Mouse (Mus musculus): ENCODE measurements around the gene Slc26a9. TPM values are rescaled to one million over a fixed set of nuclear protein-coding genes. Genes with fewer than 3 reads are reported as not detected.

Gene Slc26a9
- total RNA-seq (2012; rRNA removed), result 0.32 and 0.36 TPM in 2 replicates

DNA sequence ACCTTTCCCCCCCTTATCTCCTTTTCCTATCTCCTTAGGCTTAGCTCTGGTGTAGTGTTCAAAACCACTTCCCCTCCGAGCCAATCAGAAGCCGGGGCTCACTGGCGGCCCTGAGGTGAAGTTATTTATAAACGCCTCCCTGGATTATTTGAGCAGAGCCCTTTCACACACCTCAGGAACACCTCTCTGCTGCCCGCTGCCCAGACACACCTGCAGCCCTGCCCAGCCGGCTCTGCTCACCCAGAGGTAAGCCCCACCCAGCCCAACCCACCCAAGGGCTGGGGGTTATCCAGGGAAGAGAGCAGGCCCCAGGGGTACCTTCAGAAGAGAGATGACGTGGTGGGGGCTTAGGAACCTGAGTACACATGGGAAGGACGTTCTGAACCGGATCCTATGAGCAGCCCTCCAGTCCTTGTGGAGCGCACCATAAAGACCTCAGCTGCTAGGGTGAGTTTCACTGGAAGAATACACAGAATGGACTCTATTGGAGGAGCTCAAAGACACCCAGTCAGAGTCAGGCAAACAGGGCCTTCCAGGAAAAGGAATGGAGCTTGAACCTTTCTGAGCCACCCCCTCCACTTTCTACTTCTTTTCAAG lies at the start of gene Slc26a9:
TSS of gene Slc26a9 (plus strand) at position 155 of the 597 bp plus-strand sequence.
- H3K9me3 ChIP-seq (ENCODE audit: control insufficient read depth, insufficient read depth, low read depth, low read length), result no peaks in the 10 kb centered on the region
- in situ Hi-C loops (cut with MboI; ENCODE audit: low sequenced_read_pairs in 2 of 2, unreplicated experiment in 2 of 2), result no loop called here
- H3K4me3 ChIP-seq (ENCODE audit: insufficient read depth in 1 of 2, low read depth in 1 of 2, low read length in 2 of 2, poor library complexity in 1 of 2, severe bottlenecking in 1 of 2), result no peak within 1 kb of the TSS
- no peak for DNase-seq (ENCODE audit: low read depth, low spot score)
- no peak within 1 kb of the TSS for H3K9ac ChIP-seq (ENCODE audit: insufficient read depth, low read depth, low read length, poor library complexity, severe bottlenecking)
- no peak for TF ChIP-seq MAFK (IDR thresholded peaks at IDR 0.05; ENCODE audit: insufficient read depth, low read depth, low read length)
- no peak for TF ChIP-seq ZNF384 (IDR thresholded peaks at IDR 0.05; ENCODE audit: low read depth, low read length)
- no peak for TF ChIP-seq ZC3H11A (IDR thresholded peaks at IDR 0.05; ENCODE audit: borderline replicate concordance, low read depth, low read length)
- no peak for TF ChIP-seq HCFC1 (IDR thresholded peaks at IDR 0.05; ENCODE audit: borderline replicate concordance, insufficient read depth, low read length)
- TF ChIP-seq CHD2 (IDR thresholded peaks at IDR 0.05; ENCODE audit: low read depth, low read length), result no peak
- peaks cover 0 to 20% of the 10 kb centered on the region in 2 experiments; a peak in 2 of 4 replicates for H3K4me1 ChIP-seq (ENCODE audit: control insufficient read depth in 2 of 2, insufficient read depth in 2 of 2, low read length in 2 of 2, poor library complexity in 1 of 2)
- no peak within 1 kb of the TSS for H3K27ac ChIP-seq (ENCODE audit: insufficient read depth, low read depth, low read length, poor library complexity, severe bottlenecking)
- H3K36me3 ChIP-seq (ENCODE audit: control insufficient read depth, insufficient read depth, low read length, poor library complexity, severe bottlenecking), result no peaks in the 10 kb centered on the region

DNA sequence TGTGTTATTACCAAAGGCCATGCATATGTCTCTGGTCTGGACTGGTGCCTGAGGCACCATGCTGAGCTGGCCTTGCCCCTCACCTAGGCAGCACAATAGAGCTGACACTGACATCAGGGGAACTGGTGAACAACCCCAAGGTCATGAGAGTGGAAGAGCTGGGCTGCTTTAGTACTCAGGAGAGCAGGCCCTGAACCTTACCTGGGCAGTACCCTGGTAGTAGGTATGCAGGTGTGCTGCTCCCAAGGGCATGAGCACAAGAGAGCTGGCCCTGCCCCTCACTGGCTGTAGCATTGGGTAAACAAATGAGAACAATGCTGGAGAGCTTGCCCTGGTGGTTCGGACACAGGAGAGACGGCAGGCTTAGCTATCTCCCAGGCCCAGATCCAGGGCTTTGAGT lies 48.5 kb upstream of the Slc26a9 start:
- no peak for DNase-seq (ENCODE audit: low read depth, low spot score)
- no peak overlapping the region for H3K9ac ChIP-seq (ENCODE audit: insufficient read depth, low read depth, low read length, poor library complexity, severe bottlenecking)
- H3K4me1 ChIP-seq (ENCODE audit: control insufficient read depth in 2 of 2, insufficient read depth in 2 of 2, low read length in 2 of 2, poor library complexity in 1 of 2), result no peaks in the 10 kb centered on the region
- no peaks in the 10 kb centered on the region for H3K9me3 ChIP-seq (ENCODE audit: control insufficient read depth, insufficient read depth, low read depth, low read length)
- no peak overlapping the region for H3K4me3 ChIP-seq (ENCODE audit: insufficient read depth in 1 of 2, low read depth in 1 of 2, low read length in 2 of 2, poor library complexity in 1 of 2, severe bottlenecking in 1 of 2)
- TF ChIP-seq ZNF384 (IDR thresholded peaks at IDR 0.05; ENCODE audit: low read depth, low read length) (no peak), HCFC1 (IDR thresholded peaks at IDR 0.05; ENCODE audit: borderline replicate concordance, insufficient read depth, low read length) (no peak), MAFK (IDR thresholded peaks at IDR 0.05; ENCODE audit: insufficient read depth, low read depth, low read length) (no peak), ZC3H11A (IDR thresholded peaks at IDR 0.05; ENCODE audit: borderline replicate concordance, low read depth, low read length) (no peak), CHD2 (IDR thresholded peaks at IDR 0.05; ENCODE audit: low read depth, low read length) (no peak)
- H3K27ac ChIP-seq (ENCODE audit: insufficient read depth, low read depth, low read length, poor library complexity, severe bottlenecking), result no peak overlapping the region
- no peaks in the 10 kb centered on the region for H3K36me3 ChIP-seq (ENCODE audit: control insufficient read depth, insufficient read depth, low read length, poor library complexity, severe bottlenecking)
- in situ Hi-C loops (cut with MboI; ENCODE audit: low sequenced_read_pairs in 2 of 2, unreplicated experiment in 2 of 2), result no loop called here

DNA sequence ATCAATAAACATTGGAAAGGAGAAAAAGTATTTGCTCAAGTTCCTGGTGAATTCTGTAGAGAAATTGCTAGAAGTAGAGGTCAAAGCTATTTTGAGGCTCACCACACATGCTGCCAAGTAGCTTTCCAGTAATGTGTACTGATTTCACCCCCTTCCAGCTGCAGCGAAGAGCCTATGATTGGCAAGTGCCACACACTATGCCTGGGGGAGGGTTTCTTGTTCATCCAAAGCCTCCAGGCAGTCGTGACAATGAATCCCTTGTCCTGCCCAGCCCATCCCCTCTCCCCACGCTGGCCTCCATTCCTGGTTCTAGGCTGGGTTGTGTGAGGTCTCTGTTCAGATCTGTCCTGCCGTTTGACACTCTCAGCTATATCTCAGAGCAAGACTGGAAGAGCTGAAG lies 47.5 kb upstream of the Slc26a9 start:
- Histone ChIP-seq H3K27ac (ENCODE audit: insufficient read depth, low read depth, low read length, poor library complexity, severe bottlenecking) (no peak overlapping the region), H3K9ac (ENCODE audit: insufficient read depth, low read depth, low read length, poor library complexity, severe bottlenecking) (no peak overlapping the region), H3K9me3 (ENCODE audit: control insufficient read depth, insufficient read depth, low read depth, low read length) (no peaks in the 10 kb centered on the region), H3K4me1 (ENCODE audit: control insufficient read depth in 2 of 2, insufficient read depth in 2 of 2, low read length in 2 of 2, poor library complexity in 1 of 2) (no peaks in the 10 kb centered on the region), H3K36me3 (ENCODE audit: control insufficient read depth, insufficient read depth, low read length, poor library complexity, severe bottlenecking) (no peaks in the 10 kb centered on the region), H3K4me3 (ENCODE audit: insufficient read depth in 1 of 2, low read depth in 1 of 2, low read length in 2 of 2, poor library complexity in 1 of 2, severe bottlenecking in 1 of 2) (no peak overlapping the region)
- DNase-seq (ENCODE audit: low read depth, low spot score), result no peak
- TF ChIP-seq HCFC1 (IDR thresholded peaks at IDR 0.05; ENCODE audit: borderline replicate concordance, insufficient read depth, low read length), result no peak
- TF ChIP-seq ZC3H11A (IDR thresholded peaks at IDR 0.05; ENCODE audit: borderline replicate concordance, low read depth, low read length), result no peak
- TF ChIP-seq ZNF384 (IDR thresholded peaks at IDR 0.05; ENCODE audit: low read depth, low read length), result no peak
- TF ChIP-seq CHD2 (IDR thresholded peaks at IDR 0.05; ENCODE audit: low read depth, low read length), result no peak
- no peak for TF ChIP-seq MAFK (IDR thresholded peaks at IDR 0.05; ENCODE audit: insufficient read depth, low read depth, low read length)
- in situ Hi-C loops (cut with MboI; ENCODE audit: low sequenced_read_pairs in 2 of 2, unreplicated experiment in 2 of 2), result no loop called here

DNA sequence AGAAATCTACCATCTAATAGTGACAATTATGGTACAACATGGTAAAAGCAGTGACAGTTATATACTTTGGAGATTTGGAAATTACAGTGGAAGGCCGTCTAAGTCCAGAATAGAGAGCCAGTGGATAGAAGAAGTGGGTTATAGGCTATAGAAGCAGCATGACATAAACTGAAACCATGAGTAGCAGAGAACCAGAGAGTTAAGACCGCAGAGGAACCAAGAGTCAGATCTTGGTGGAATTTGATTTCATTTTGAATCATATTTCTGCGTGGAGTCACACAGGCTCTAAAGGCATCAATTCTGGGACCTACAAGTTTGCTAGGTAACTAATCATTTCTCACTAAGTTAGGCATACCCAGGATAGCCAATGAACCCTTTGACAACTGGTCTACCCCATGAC lies 45.1 kb upstream of the Slc26a9 start:
- Histone ChIP-seq H3K9ac (ENCODE audit: insufficient read depth, low read depth, low read length, poor library complexity, severe bottlenecking) (no peak overlapping the region), H3K4me1 (ENCODE audit: control insufficient read depth in 2 of 2, insufficient read depth in 2 of 2, low read length in 2 of 2, poor library complexity in 1 of 2) (no peaks in the 10 kb centered on the region), H3K4me3 (ENCODE audit: insufficient read depth in 1 of 2, low read depth in 1 of 2, low read length in 2 of 2, poor library complexity in 1 of 2, severe bottlenecking in 1 of 2) (no peak overlapping the region), H3K9me3 (ENCODE audit: control insufficient read depth, insufficient read depth, low read depth, low read length) (no peaks in the 10 kb centered on the region), H3K27ac (ENCODE audit: insufficient read depth, low read depth, low read length, poor library complexity, severe bottlenecking) (no peak overlapping the region), H3K36me3 (ENCODE audit: control insufficient read depth, insufficient read depth, low read length, poor library complexity, severe bottlenecking) (no peaks in the 10 kb centered on the region)
- in situ Hi-C loops (cut with MboI; ENCODE audit: low sequenced_read_pairs in 2 of 2, unreplicated experiment in 2 of 2), result no loop called here
- DNase-seq (ENCODE audit: low read depth, low spot score), result no peak
- TF ChIP-seq ZNF384 (IDR thresholded peaks at IDR 0.05; ENCODE audit: low read depth, low read length), result no peak
- TF ChIP-seq MAFK (IDR thresholded peaks at IDR 0.05; ENCODE audit: insufficient read depth, low read depth, low read length), result no peak
- no peak for TF ChIP-seq ZC3H11A (IDR thresholded peaks at IDR 0.05; ENCODE audit: borderline replicate concordance, low read depth, low read length)
- no peak for TF ChIP-seq HCFC1 (IDR thresholded peaks at IDR 0.05; ENCODE audit: borderline replicate concordance, insufficient read depth, low read length)
- TF ChIP-seq CHD2 (IDR thresholded peaks at IDR 0.05; ENCODE audit: low read depth, low read length), result no peak

Data from ES-E14 (cell line).